Mouse (Mus musculus) cortical plate, adult 2 months (tissue): ENCODE results near the gene Snx11. TPM values are rescaled to one million over a fixed set of nuclear protein-coding genes. Genes with fewer than 3 reads are reported as not detected.

ENCODE experiments used
- H3K27ac ChIP-seq: fragments of 200-500 bp; 2 replicates; pipeline ENCODE4 v1.5.1; 2012; ENCODE audit warnings: low read length, control low read depth, inconsistent platforms; ENCODE audit not compliant: insufficient read depth
- H3K4me1 ChIP-seq: fragments of 200-500 bp; 2 replicates; pipeline ENCODE4 v1.6.1; 2011; ENCODE audit warnings: low read length; ENCODE audit not compliant: control insufficient read depth, insufficient read depth
- H3K4me3 ChIP-seq: fragments of 200-500 bp; 2 replicates; pipeline ENCODE4 v1.5.1; 2011; ENCODE audit warnings: mild to moderate bottlenecking, low read length, control low read depth; ENCODE audit not compliant: insufficient read depth
- CTCF ChIP-seq: fragments of 200-500 bp; IDR thresholded peaks from 2 replicates; pipeline ENCODE4 v1.5.1; 2011; ENCODE audit warnings: mild to moderate bottlenecking, control low read depth, low read length; ENCODE audit not compliant: insufficient read depth; ENCODE audit errors: extremely low read depth
- POLR2A ChIP-seq: fragments of 200-500 bp; IDR thresholded peaks from 2 replicates; pipeline ENCODE4 v1.6.1; 2011; ENCODE audit warnings: mild to moderate bottlenecking, low read length, control low read depth; ENCODE audit not compliant: insufficient read depth; ENCODE audit errors: extremely low read depth
- polyA plus RNA-seq: library from polyadenylated mRNA; depleted of rRNA; stranded (reverse); fragments of >200 nt; gene quantifications from 2 replicates; pipeline ENCODE4 v1.2.3, GENCODE M21; 2012; rRNA removed

The Snx11 gene
- polyA plus RNA-seq, result 42.9 and 46.0 TPM in 2 replicates

DNA sequence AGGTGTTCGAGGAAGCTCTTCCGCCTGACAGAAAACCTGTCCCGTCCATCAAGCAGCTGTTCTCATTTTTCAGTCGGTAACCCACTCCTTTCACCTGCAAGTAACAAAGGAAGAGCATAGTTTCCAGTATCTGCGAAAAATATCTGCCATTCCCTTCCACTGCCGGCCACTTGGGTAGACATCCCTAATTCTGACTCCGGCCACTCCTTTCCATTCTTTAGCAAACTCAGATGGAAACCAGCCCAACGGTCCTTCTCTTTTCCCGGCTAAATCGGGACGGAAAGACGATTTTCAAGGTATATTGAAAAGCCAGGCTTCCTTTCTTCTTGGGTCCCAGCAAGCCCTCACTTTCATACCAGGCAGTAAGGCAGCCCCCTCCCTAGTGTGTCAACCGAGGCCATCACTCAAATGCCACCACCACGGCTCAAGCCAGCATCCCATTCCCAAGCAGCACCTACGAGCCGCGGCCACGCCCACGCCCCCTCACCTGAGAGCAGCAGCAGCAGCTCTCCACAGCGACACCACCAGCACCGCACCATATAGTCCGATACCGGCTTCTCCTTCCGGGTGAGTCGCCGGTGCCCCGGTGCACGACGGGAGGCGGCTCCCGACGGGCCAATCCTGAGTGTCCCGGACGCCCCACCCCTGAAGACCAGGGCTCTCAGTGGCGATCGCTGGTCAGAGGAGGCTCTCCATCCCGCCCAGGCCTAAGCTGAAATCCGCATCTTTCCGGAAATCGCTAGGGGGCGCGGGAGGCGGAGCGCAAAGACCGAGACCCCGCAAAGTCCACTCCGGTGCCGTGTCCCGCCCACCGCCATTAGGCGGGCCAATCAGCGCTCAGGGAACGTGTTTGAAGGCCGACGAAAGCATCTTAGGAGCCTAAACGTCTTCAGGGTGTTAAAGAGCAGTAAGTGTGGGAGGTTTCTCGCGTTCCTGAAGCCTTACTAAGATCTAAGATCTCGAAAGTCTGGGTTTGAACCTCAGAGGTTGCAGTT is at the start of gene Snx11:
Gene Snx11, minus strand, starts transcription at position 592 of the 995 bp plus-strand sequence.
- Histone ChIP-seq H3K4me3 (peak within 1 kb of the TSS; percentile 68), H3K4me1 (no peaks in the 10 kb centered on the region), H3K27ac (no peak within 1 kb of the TSS)
- TF ChIP-seq POLR2A, result peak; percentile 75
- peak; percentile 33 for TF ChIP-seq CTCF

- Histone ChIP-seq H3K27ac (peak overlapping the region; percentile 12; the same call in 1 of the 2 replicates), H3K4me3 (no peak overlapping the region; the same call in 1 of the 2 replicates), H3K4me1 (peaks cover 8% of the 10 kb centered on the region)
- TF ChIP-seq POLR2A (no peak), CTCF (no peak)
These were observed 49.1 kb upstream of the Snx11 start for GRCm38 (mm10) chr11:96826481-96826880.

DNA sequence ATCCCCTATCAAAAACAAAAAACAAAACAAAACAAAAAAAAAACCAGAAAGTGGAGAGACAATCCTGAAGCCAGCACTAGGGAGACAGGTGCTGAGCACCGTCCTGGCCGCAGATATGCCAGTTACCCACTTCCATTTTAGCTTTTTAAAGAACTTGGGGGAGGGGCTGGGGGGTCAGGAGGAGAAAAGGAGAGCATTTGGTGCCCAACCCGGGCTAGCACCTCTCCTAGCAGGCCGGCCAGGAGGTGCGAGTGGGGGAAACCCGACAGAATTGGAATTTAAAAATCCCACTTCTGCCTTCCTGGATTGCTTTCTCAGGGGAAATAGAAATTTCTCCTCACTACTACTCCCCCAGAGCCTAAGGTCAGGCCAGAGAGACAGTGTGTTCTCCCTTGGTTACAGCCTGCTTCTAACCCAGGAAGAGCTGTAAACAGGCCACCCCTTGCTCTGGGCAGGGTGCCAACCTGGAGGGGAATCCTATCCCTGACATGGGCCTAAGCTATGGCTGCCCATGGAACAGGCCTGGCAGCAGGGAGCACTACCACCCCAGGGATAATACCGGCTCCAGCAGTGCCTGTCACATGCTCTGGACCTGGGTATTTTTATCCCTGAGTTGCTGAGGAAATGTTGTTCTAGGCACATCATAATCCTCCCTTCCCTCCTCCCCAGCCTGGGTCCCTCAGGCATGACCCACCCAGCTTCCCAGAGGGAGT is 47.6 kb upstream of the Snx11 start:
- peak overlapping the region; percentile 98 for H3K27ac ChIP-seq
- peak overlapping the region; percentile 58; the same call in 1 of the 2 replicates for H3K4me3 ChIP-seq
- no peak for TF ChIP-seq CTCF
- no peak for TF ChIP-seq POLR2A
- H3K4me1 ChIP-seq, result peaks cover 8% of the 10 kb centered on the region

- Histone ChIP-seq H3K4me1 (peaks cover 9% of the 10 kb centered on the region), H3K4me3 (peak overlapping the region; percentile 58), H3K27ac (peak overlapping the region; percentile 98)
- TF ChIP-seq POLR2A (peak; percentile 60), CTCF (no peak)
These were observed 46.8 kb upstream of the Snx11 start for GRCm38 (mm10) chr11:96823880-96824782.

GRCm38 (mm10) chr11:96823471-96823837 is 46.1 kb upstream of the Snx11 start:
- H3K4me1 ChIP-seq, result peaks cover 10% of the 10 kb centered on the region
- TF ChIP-seq POLR2A (no peak), CTCF (no peak)
- peak overlapping the region; percentile 84 for H3K27ac ChIP-seq
- peak overlapping the region; percentile 58 for H3K4me3 ChIP-seq

DNA sequence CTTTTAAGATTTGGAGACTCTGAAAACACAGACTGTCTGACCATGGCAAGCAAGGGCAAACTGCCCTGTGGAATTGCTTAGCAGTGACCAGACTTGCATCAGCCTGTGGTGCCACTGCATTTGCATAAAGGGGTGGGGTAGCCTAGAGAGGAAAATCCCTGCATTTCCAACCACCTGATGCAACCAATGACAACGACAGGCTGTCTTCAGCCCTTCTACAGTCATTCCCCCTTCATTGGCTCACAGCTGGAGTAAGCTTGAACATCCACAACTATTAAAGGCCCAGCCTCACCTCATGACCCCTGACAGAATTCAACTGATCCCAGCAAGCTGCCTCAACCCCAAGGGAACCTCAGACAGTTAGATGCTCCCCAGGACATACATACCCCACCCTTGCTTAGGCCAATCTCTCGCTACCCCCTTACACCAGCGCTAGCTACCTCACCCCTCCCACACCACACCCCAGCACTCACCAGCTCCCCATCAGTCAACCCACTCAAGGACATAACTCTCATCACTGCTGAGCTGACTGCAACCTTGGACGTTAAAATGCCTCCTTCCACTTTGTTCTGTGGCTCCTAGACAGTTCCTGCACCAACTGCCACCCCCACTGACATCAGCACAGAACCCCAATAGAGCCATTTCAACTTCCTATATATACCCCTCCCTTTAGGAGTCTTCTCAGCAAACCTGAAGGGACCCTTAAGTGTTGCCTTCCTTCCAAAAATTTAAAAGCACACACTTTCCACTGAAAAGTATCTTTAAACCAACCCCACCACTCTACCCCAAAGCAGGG is 45.5 kb upstream of the Snx11 start:
- H3K4me1 ChIP-seq, result peaks cover 12% of the 10 kb centered on the region

GRCm38 (mm10) chr11:96821956-96822355 is 44.6 kb upstream of the Snx11 start:
- Histone ChIP-seq H3K4me3 (peak overlapping the region; percentile 58; the same call in 1 of the 2 replicates), H3K4me1 (peaks cover 10% of the 10 kb centered on the region), H3K27ac (no peak overlapping the region)
- TF ChIP-seq POLR2A (no peak), CTCF (no peak)

More for the DNA sequence above, 45.5 kb upstream of the Snx11 start:
- Histone ChIP-seq H3K27ac (peak overlapping the region; percentile 84), H3K4me3 (peak overlapping the region; percentile 58)
- TF ChIP-seq CTCF, result no peak
- TF ChIP-seq POLR2A, result peak; percentile 16; the same call in 1 of the 2 replicates

- H3K27ac ChIP-seq, result no peak overlapping the region
- peaks cover 4% of the 10 kb centered on the region for H3K4me1 ChIP-seq
- TF ChIP-seq POLR2A (no peak), CTCF (no peak)
These were observed 40.9 kb upstream of the Snx11 start for GRCm38 (mm10) chr11:96818128-96818710.

More at GRCm38 (mm10) chr11:96818128-96818710, 40.9 kb upstream of the Snx11 start:
- H3K4me3 ChIP-seq, result no peak overlapping the region
